Mouse (Mus musculus) heart, adult 18-20 months (tissue): ENCODE results near the gene Sebox. TPM values are rescaled to one million over a fixed set of nuclear protein-coding genes. Genes with fewer than 3 reads are reported as not detected.
"Not testable (repeated sequence)": the region's sequence is repeated elsewhere in the genome, so short reads cannot be mapped to it uniquely, and the experiment has no call there.

Experiments
- DNase-seq, 2 experiments: peaks; one replicate each; pipeline ENCODE4 v3.0.0; 2021 to 2022; ENCODE audit warnings: mixed read lengths in 1 of 2
- total RNA-seq, 2 experiments: library from RNA; stranded (reverse); gene quantifications; 2 replicates each; pipeline ENCODE4 v1.2.3; 2021

Sebox gene
- total RNA-seq, 2 experiments from 2014 or later = not detected

- DNase-seq = peak; percentile 93 to 95
Measured at GRCm38 (mm10) chr11:78497544-78498522, 5.4 kb upstream of the Sebox start, which contains the start of gene Sarm1. Gene Sarm1, minus strand, starts transcription at chr11:78497754.

- peak; percentile 56 to 73 for DNase-seq
Measured at GRCm38 (mm10) chr11:78499004-78499403, 4.2 kb upstream of the Sebox start, which contains the start of gene Vtn. Gene Vtn, plus strand, starts transcription at chr11:78499091.

GRCm38 (mm10) chr11:78499543-78499942 lies 3.7 kb upstream of the Sebox start:
- no peak for DNase-seq

- DNase-seq = no peak
Measured at GRCm38 (mm10) chr11:78500623-78501202, 2.5 kb upstream of the Sebox start.

GRCm38 (mm10) chr11:78501529-78501928 lies 1.7 kb upstream of the Sebox start:
- DNase-seq = no peak

GRCm38 (mm10) chr11:78505430-78505829 lies 2.2 kb downstream of the Sebox start:
- no peak for DNase-seq

GRCm38 (mm10) chr11:78509148-78509547 lies 5.9 kb downstream of the Sebox start:
- no peak for DNase-seq

- DNase-seq = peak; percentile 92 to 93
Measured at GRCm38 (mm10) chr11:78512025-78512957, 9.0 kb downstream of the Sebox start, which contains the start of the genes Tmem199 and Poldip2. Gene Tmem199, minus strand, starts transcription at chr11:78512172. Gene Poldip2, plus strand, starts transcription at chr11:78512193.

GRCm38 (mm10) chr11:78513106-78513790 lies 10.0 kb downstream of the Sebox start:
- no peak for DNase-seq

GRCm38 (mm10) chr11:78515549-78516325 lies 12.5 kb downstream of the Sebox start:
- DNase-seq = no peak

GRCm38 (mm10) chr11:78518931-78519330 lies 15.7 kb downstream of the Sebox start:
- DNase-seq = no peak

- DNase-seq = peak in 1 of 2 experiments; percentile 35
Measured at GRCm38 (mm10) chr11:78521880-78522279, 18.6 kb downstream of the Sebox start.

- peak; percentile 58 to 61 for DNase-seq
Measured at GRCm38 (mm10) chr11:78522481-78522997, 19.3 kb downstream of the Sebox start.

GRCm38 (mm10) chr11:78523241-78523955 lies 20.2 kb downstream of the Sebox start:
- peak in 1 of 2 experiments; percentile 33 for DNase-seq

GRCm38 (mm10) chr11:78524838-78525237 lies 21.6 kb downstream of the Sebox start:
- DNase-seq = no peak

- DNase-seq = no peak
Measured at GRCm38 (mm10) chr11:78528714-78529113, 25.5 kb downstream of the Sebox start.

GRCm38 (mm10) chr11:78530001-78530400 lies 26.8 kb downstream of the Sebox start:
- no peak for DNase-seq

GRCm38 (mm10) chr11:78531046-78531445 lies 27.8 kb downstream of the Sebox start:
- DNase-seq = peak; percentile 78 to 87

GRCm38 (mm10) chr11:78531515-78531914 lies 28.3 kb downstream of the Sebox start:
- DNase-seq = not testable (repeated sequence)
